Mouse (Mus musculus) heart, embryonic 16.5 days (tissue): Measurements from ENCODE around the gene Wnt11. TPM values are rescaled to one million over a fixed set of nuclear protein-coding genes. Genes with fewer than 3 reads are reported as not detected.

Experiments used
- ATAC-seq: fragments of 200-750 bp; cut with Nextera tagmentation; replicated peaks from 2 replicates; pipeline ENCODE4 v1.8.0; 2017; ENCODE audit warnings: moderate number of reproducible peaks; ENCODE audit not compliant: insufficient read depth, low FRiP score; ENCODE audit errors: extremely low read depth
- H3K27ac ChIP-seq: fragments of 300-500 bp; sonication (generic); 2 replicates; pipeline ENCODE4 v1.5.1; 2014; ENCODE audit warnings: mild to moderate bottlenecking, low read length, control low read depth, moderate library complexity
- H3K27me3 ChIP-seq: fragments of 300-500 bp; sonication (generic); 2 replicates; pipeline ENCODE4 v1.6.1; 2014; ENCODE audit warnings: low read length, mixed read lengths; ENCODE audit not compliant: control insufficient read depth, insufficient read depth
- H3K36me3 ChIP-seq: fragments of 300-500 bp; sonication (generic); 2 replicates; pipeline ENCODE4 v1.6.1; 2014; ENCODE audit not compliant: control insufficient read depth, insufficient read depth
- H3K4me1 ChIP-seq: fragments of 300-500 bp; sonication (generic); 2 replicates; pipeline ENCODE4 v1.6.1; 2014; ENCODE audit warnings: low read length, mixed read lengths; ENCODE audit not compliant: control insufficient read depth, insufficient read depth
- H3K4me2 ChIP-seq: fragments of 300-500 bp; sonication (generic); 2 replicates; pipeline ENCODE4 v1.6.1; 2014; ENCODE audit warnings: low read depth, mild to moderate bottlenecking, control low read depth, low read length
- H3K4me3 ChIP-seq: fragments of 300-500 bp; sonication (generic); 2 replicates; pipeline ENCODE4 v1.5.1; 2014; ENCODE audit warnings: mild to moderate bottlenecking, control low read depth, low read length
- H3K9ac ChIP-seq: fragments of 300-500 bp; sonication (generic); 2 replicates; pipeline ENCODE4 v1.6.1; 2014; ENCODE audit warnings: low read length, control low read depth
- H3K9me3 ChIP-seq: fragments of 300-500 bp; sonication (generic); replicated peaks from 2 replicates; pipeline ENCODE4 v1.6.1; 2016; ENCODE audit warnings: low read length; ENCODE audit not compliant: control insufficient read depth
- WGBS: fragments of 180-500 bp; shearing (Covaris S2); extraction: QIAGEN DNeasy Blood & Tissue Kit; methylation state at CpG from one replicate; pipeline ENCODE4 v1.1.7; 2014; 5-methylcytosine and 5-hydroxymethylcytosine counted together
- polyA plus RNA-seq: library from polyadenylated mRNA; unstranded; fragments of >200 nt; fragmentation: Nextera tagmentation; extraction: Ambion mirVana; gene quantifications from 2 replicates; pipeline ENCODE4 v1.2.1, GENCODE M21; 2015

Wnt11 gene
- polyA plus RNA-seq, 1 experiment from 2014 or later = 9.8 TPM

DNA sequence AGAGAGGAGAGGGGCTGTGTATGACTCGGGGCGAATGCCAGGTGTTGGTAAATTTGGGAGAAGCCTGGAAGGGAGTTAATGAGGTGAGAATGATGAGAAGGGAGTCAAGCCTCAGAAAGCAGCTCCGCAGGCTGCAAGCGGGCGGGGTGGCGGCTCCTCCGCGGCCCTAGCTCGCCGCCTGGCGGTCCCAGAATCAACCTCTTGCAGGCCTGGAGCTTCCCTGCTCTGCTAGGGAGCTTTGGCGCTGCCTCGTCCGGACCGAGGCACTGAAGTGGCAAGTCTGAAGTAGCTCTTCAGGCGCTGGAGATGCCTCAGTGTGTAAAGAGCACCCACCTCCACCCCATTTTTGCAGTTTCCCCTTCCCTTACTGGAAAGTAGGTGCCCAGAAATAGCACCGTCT is 3.0 kb downstream of the Wnt11 start:
- Histone ChIP-seq H3K27me3 (peaks cover 31% of the 10 kb centered on the region), H3K4me2 (peak overlapping the region; percentile 97), H3K27ac (no peak overlapping the region), H3K36me3 (no peaks in the 10 kb centered on the region), H3K9me3 (no peaks in the 10 kb centered on the region), H3K4me3 (peak overlapping the region; percentile 66), H3K4me1 (peaks cover 51% of the 10 kb centered on the region), H3K9ac (peak overlapping the region; percentile 72)
- ATAC-seq = 0 out of 2 replicates have a peak, but pooled peaks have one; percentile 37
- WGBS = under 1% methylated on average over 17 of the region's 17 CpGs

DNA sequence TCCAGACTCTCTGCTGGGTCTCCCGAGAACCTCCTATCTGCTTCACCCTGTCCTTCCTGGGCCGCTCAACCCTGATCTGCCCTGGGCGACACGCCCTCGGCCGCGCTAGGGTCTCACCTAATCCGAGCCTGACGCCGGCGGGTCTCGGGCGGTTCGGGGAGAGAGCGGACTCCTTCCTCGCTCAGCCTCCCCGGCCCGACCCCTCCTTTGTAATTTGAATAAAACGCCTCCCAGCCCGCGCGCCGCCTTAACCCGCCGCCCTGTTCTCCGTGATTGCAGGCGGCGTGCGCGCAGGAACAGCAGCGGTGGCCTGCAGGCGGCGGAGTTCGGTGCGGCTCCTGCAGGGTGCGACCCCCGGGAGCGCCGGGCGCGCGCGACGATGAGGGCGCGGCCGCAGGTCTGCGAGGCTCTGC is 3.8 kb downstream of the Wnt11 start:
- H3K9me3 ChIP-seq = no peaks in the 10 kb centered on the region
- peaks cover 57% of the 10 kb centered on the region for H3K4me1 ChIP-seq
- peaks cover 23% of the 10 kb centered on the region for H3K27me3 ChIP-seq
- WGBS = under 1% methylated on average over 48 of the region's 48 CpGs
- ATAC-seq = peak; percentile 49
- H3K27ac ChIP-seq = no peak overlapping the region
- peak overlapping the region; percentile 72 for H3K9ac ChIP-seq
- peak overlapping the region; percentile 97 for H3K4me2 ChIP-seq
- no peaks in the 10 kb centered on the region for H3K36me3 ChIP-seq
- H3K4me3 ChIP-seq = peak overlapping the region; percentile 66

GRCm38 (mm10) chr7:98839312-98839711 is 4.4 kb downstream of the Wnt11 start:
- Histone ChIP-seq H3K27me3 (peaks cover 19% of the 10 kb centered on the region), H3K9me3 (no peaks in the 10 kb centered on the region), H3K36me3 (no peaks in the 10 kb centered on the region), H3K4me2 (peak overlapping the region; percentile 97), H3K4me1 (peaks cover 57% of the 10 kb centered on the region), H3K27ac (no peak overlapping the region), H3K9ac (peak overlapping the region; percentile 72), H3K4me3 (peak overlapping the region; percentile 66)
- ATAC-seq = no peak
- 4% methylated on average over 12 of the region's 12 CpGs for WGBS

DNA sequence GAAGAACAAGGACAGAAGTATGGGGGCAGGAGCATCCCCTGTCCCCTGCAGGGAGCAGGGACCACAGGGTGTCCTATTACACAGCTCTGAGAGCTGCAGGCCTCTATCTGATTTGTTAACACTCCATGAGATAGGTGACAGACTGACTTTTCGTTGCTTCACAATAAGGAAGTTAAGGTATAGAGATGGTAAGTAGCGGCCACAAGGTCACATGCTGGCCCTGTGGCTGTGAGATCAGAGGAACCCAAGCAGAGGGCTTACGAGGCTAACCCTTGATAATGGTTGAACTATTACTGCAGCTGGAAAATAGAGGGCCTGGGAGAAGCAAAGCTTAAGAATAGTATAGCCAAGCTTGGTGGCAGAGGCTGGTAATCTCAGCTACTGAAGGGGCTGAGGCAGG is 5.9 kb downstream of the Wnt11 start:
- Histone ChIP-seq H3K4me3 (no peak overlapping the region), H3K27me3 (peaks cover 15% of the 10 kb centered on the region), H3K9ac (no peak overlapping the region), H3K4me1 (peaks cover 51% of the 10 kb centered on the region), H3K4me2 (no peak overlapping the region), H3K27ac (no peak overlapping the region), H3K9me3 (no peaks in the 10 kb centered on the region), H3K36me3 (no peaks in the 10 kb centered on the region)
- WGBS = 71% methylated on average over 3 of the region's 3 CpGs
- ATAC-seq = no peak

- 53% methylated on average over 3 of the region's 3 CpGs for WGBS
- peaks cover 9% of the 10 kb centered on the region; the same call in 1 of the 2 replicates for H3K27me3 ChIP-seq
- H3K4me3 ChIP-seq = no peak overlapping the region
- no peaks in the 10 kb centered on the region for H3K36me3 ChIP-seq
- H3K9ac ChIP-seq = no peak overlapping the region
- H3K9me3 ChIP-seq = no peaks in the 10 kb centered on the region
- peaks cover 46% of the 10 kb centered on the region for H3K4me1 ChIP-seq
- H3K4me2 ChIP-seq = no peak overlapping the region
- ATAC-seq = no peak
- no peak overlapping the region for H3K27ac ChIP-seq
Measured at GRCm38 (mm10) chr7:98841802-98842201, 6.9 kb downstream of the Wnt11 start.

- WGBS = 90% methylated on average over 3 of the region's 3 CpGs
- no peak overlapping the region for H3K9ac ChIP-seq
- H3K9me3 ChIP-seq = no peaks in the 10 kb centered on the region
- H3K27me3 ChIP-seq = 0 out of 2 replicates have a peak, but pooled peaks cover 5% of the 10 kb centered on the region
- no peak overlapping the region for H3K4me3 ChIP-seq
- no peak for ATAC-seq
- peaks cover 41% of the 10 kb centered on the region for H3K4me1 ChIP-seq
- no peak overlapping the region for H3K27ac ChIP-seq
- H3K4me2 ChIP-seq = no peak overlapping the region
- no peaks in the 10 kb centered on the region for H3K36me3 ChIP-seq
Measured at GRCm38 (mm10) chr7:98842997-98843396, 8.1 kb downstream of the Wnt11 start.

DNA sequence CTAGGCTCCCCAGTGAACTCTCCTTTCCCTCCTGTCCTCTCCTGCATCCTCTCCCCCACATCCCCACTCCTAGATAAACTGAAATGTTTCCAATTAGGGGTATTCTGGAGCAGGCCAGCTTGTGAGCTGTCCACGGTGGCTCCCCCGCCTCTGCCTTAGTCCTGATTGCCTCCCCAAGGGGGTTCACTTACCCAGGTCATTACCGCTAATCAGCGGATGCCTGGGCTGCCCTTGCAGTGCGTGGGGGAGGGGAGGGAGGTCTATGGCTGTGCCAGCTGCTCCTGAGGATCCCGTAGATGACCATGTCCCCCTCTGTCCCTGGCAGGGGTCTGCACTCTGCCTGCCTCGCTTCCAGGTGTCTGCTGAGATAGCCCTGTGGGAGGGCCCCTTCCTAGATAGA is 8.7 kb downstream of the Wnt11 start:
- Histone ChIP-seq H3K9ac (no peak overlapping the region), H3K4me1 (peaks cover 36% of the 10 kb centered on the region), H3K9me3 (no peaks in the 10 kb centered on the region), H3K27ac (no peak overlapping the region), H3K4me3 (no peak overlapping the region), H3K4me2 (no peak overlapping the region), H3K27me3 (0 out of 2 replicates have a peak, but pooled peaks cover 5% of the 10 kb centered on the region), H3K36me3 (no peaks in the 10 kb centered on the region)
- no peak for ATAC-seq
- WGBS = 38% methylated on average over 7 of the region's 7 CpGs

DNA sequence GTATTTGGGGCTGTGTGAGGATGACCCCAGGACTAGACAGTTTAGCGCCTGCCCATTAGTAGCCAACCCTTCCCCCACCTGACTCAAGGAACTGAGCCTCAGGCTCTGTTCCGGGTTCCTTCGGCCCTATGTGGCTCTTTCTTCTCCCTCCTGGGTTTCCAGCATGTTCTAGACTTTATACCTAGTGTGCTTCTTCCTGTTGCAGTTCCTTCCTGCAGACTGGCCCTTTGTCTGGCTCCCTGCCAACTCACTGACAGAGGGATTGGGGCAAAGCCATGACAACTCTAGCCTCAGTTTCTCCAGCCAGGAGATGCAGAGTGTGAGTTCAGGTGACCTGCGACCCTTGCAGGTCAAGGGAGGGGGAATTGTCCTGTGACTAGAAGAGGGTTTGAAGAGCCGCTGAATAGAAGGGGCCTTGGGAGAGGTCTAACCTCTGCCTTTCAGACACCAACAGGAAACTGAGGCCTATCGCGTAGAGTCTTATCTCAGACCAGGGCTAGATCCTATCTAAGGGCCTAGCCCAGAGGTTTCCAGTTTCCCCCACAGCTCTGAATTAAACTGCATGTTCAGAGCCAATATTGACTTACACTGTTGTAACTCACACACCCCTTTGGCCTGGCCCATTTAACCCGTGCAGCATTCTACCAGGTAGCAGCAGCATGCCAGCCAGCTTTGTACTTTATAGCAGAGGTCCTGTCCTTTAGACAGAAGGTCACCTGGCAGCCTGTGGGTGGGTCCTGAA is 14.2 kb downstream of the Wnt11 start:
- H3K4me1 ChIP-seq = peaks cover 29% of the 10 kb centered on the region
- no peak overlapping the region for H3K27ac ChIP-seq
- no peaks in the 10 kb centered on the region for H3K36me3 ChIP-seq

GRCm38 (mm10) chr7:98850388-98850787 is 15.5 kb downstream of the Wnt11 start:
- Histone ChIP-seq H3K9ac (no peak overlapping the region), H3K36me3 (no peaks in the 10 kb centered on the region), H3K4me2 (no peak overlapping the region), H3K4me1 (peaks cover 34% of the 10 kb centered on the region), H3K27me3 (no peaks in the 10 kb centered on the region), H3K9me3 (no peaks in the 10 kb centered on the region), H3K27ac (peak overlapping the region; percentile 82), H3K4me3 (no peak overlapping the region)
- WGBS = 76% methylated on average over 5 of the region's 5 CpGs
- no peak for ATAC-seq

More for the DNA sequence above, 14.2 kb downstream of the Wnt11 start:
- 72% methylated on average over 8 of the region's 8 CpGs for WGBS
- no peak overlapping the region for H3K4me3 ChIP-seq
- no peak for ATAC-seq
- H3K9me3 ChIP-seq = no peaks in the 10 kb centered on the region
- H3K4me2 ChIP-seq = no peak overlapping the region
- no peaks in the 10 kb centered on the region for H3K27me3 ChIP-seq
- no peak overlapping the region for H3K9ac ChIP-seq
